Comparison of ENCODE assay signal across 20 mouse cellular contexts in genomic region chr19:26678543-26678942, GRCm38 (mm10).
A peak's percentile ranks its signal among the peaks of the same experiment; 100 is the strongest.
DNase-seq lines count a peak whose midpoint lies in the region; ATAC-seq and TF ChIP-seq lines count a peak whose summit lies in the region.
"Had no signal": no experiment of that assay in that cellular context is flagged by ENCODE, and none has a peak within 500 bp of the region (broad histone marks: within the 10 kb centered on the region; RNA-seq: fewer than 3 reads in every experiment).

No protein-coding gene starts in this region.

- peaks cover 25% of the 10 kb centered on the region for H3K4me1 ChIP-seq in hindbrain, embryonic 14.5 days (replicated peaks; ENCODE audit: control insufficient read depth, insufficient read depth, low read length)
- peaks cover 9% of the 10 kb centered on the region; the same call in 1 of the 2 replicates for H3K4me1 ChIP-seq in hindbrain, embryonic 10.5 days (replicated peaks)
- H3K4me1 ChIP-seq in midbrain, postnatal 0 days (ENCODE audit: insufficient read depth, low read length): no peaks in the 10 kb centered on the region; the same call in 1 of the 2 replicates
- peaks cover 9% of the 10 kb centered on the region; the same call in 1 of the 2 replicates for H3K4me1 ChIP-seq in midbrain, embryonic 16.5 days (ENCODE audit: control insufficient read depth, insufficient read depth, low read length)
- H3K4me1 ChIP-seq in neural tube, embryonic 14.5 days (ENCODE audit: control insufficient read depth, insufficient read depth, low read length): peaks cover 8% of the 10 kb centered on the region
- H3K4me1 ChIP-seq: liver, embryonic 15.5 days; megakaryocyte, embryonic 14.5 days had no signal

- peaks cover 10% of the 10 kb centered on the region; the same call in 1 of the 2 replicates for H3K36me3 ChIP-seq in hindbrain, embryonic 14.5 days (replicated peaks; ENCODE audit: control insufficient read depth, insufficient read depth)
- no peaks in the 10 kb centered on the region for H3K36me3 ChIP-seq in hindbrain, embryonic 10.5 days
- H3K36me3 ChIP-seq in midbrain, postnatal 0 days (ENCODE audit: insufficient read depth, low read length): 0 out of 2 replicates have a peak, but pooled peaks cover 5% of the 10 kb centered on the region
- peaks cover 9% of the 10 kb centered on the region for H3K36me3 ChIP-seq in midbrain, embryonic 16.5 days (ENCODE audit: control insufficient read depth, insufficient read depth, low read length)
- peaks cover 5% of the 10 kb centered on the region; the same call in 1 of the 2 replicates for H3K36me3 ChIP-seq in neural tube, embryonic 14.5 days (ENCODE audit: control insufficient read depth, insufficient read depth, low read length)
- H3K36me3 ChIP-seq: embryonic facial prominence, embryonic 10.5 days; liver, embryonic 15.5 days had no signal

- 0 out of 2 replicates have a peak overlapping the region, but pooled peaks have one; percentile 34 for H3K27ac ChIP-seq in hindbrain, embryonic 14.5 days
- no peak overlapping the region; the same call in 1 of the 2 replicates for H3K27ac ChIP-seq in hindbrain, embryonic 10.5 days
- H3K27ac ChIP-seq in midbrain, postnatal 0 days (ENCODE audit: low read depth, low read length): 0 out of 2 replicates have a peak overlapping the region, but pooled peaks have one; percentile 8
- no peak overlapping the region for H3K27ac ChIP-seq in midbrain, embryonic 16.5 days (ENCODE audit: low read length)
- H3K27ac ChIP-seq in neural tube, embryonic 14.5 days (ENCODE audit: low read depth, low read length): 0 out of 2 replicates have a peak overlapping the region, but pooled peaks have one; percentile 3
- H3K27ac ChIP-seq: embryonic facial prominence, embryonic 10.5 days; liver, embryonic 15.5 days had no signal

- peak; percentile 52; the same call in 1 of the 2 replicates for ATAC-seq in hindbrain, embryonic 14.5 days (ENCODE audit: low FRiP score)
- no peak for ATAC-seq in midbrain, postnatal 0 days (ENCODE audit: low FRiP score)
- ATAC-seq in midbrain, embryonic 16.5 days: no peak
- ATAC-seq in neural tube, embryonic 14.5 days (ENCODE audit: low read depth): peak; percentile 38; the same call in 1 of the 2 replicates
- ATAC-seq: intestine, embryonic 16.5 days had no signal

- no peak overlapping the region for H3K4me2 ChIP-seq in hindbrain, embryonic 14.5 days (replicated peaks)
- no peak overlapping the region for H3K4me2 ChIP-seq in midbrain, postnatal 0 days (ENCODE audit: low read depth, low read length, poor library complexity, severe bottlenecking)
- H3K4me2 ChIP-seq in midbrain, embryonic 16.5 days (ENCODE audit: low read length): no peak overlapping the region
- no peak overlapping the region for H3K4me2 ChIP-seq in neural tube, embryonic 14.5 days (ENCODE audit: low read depth, low read length)
- H3K4me2 ChIP-seq: liver, embryonic 15.5 days had no signal

- no peaks in the 10 kb centered on the region for H3K27me3 ChIP-seq in hindbrain, embryonic 14.5 days (ENCODE audit: control insufficient read depth, insufficient read depth, low read length)
- H3K27me3 ChIP-seq in hindbrain, embryonic 10.5 days (ENCODE audit: insufficient read depth, poor library complexity, severe bottlenecking): no peaks in the 10 kb centered on the region
- H3K27me3 ChIP-seq in midbrain, postnatal 0 days (ENCODE audit: insufficient read depth, low read length): no peaks in the 10 kb centered on the region
- no peaks in the 10 kb centered on the region for H3K27me3 ChIP-seq in midbrain, embryonic 16.5 days (ENCODE audit: control insufficient read depth, insufficient read depth, low read depth, low read length)
- H3K27me3 ChIP-seq in neural tube, embryonic 14.5 days (ENCODE audit: control insufficient read depth, insufficient read depth, low read length): no peaks in the 10 kb centered on the region
- H3K27me3 ChIP-seq: liver, embryonic 15.5 days; megakaryocyte, embryonic 14.5 days had no signal

- TF ChIP-seq CTCF in midbrain, postnatal 0 days (IDR thresholded peaks at IDR 0.05): no peak

- no peak overlapping the region for H3K4me3 ChIP-seq in hindbrain, embryonic 14.5 days (replicated peaks; ENCODE audit: low read length)
- no peak overlapping the region for H3K4me3 ChIP-seq in hindbrain, embryonic 10.5 days
- no peak overlapping the region for H3K4me3 ChIP-seq in midbrain, postnatal 0 days (ENCODE audit: low read depth, low read length)
- H3K4me3 ChIP-seq in midbrain, embryonic 16.5 days (ENCODE audit: low read depth, low read length): no peak overlapping the region
- no peak overlapping the region for H3K4me3 ChIP-seq in neural tube, embryonic 14.5 days (ENCODE audit: low read depth, low read length)
- H3K4me3 ChIP-seq: embryonic facial prominence, embryonic 10.5 days; erythroblast, embryonic 14.5 days; liver, embryonic 15.5 days; megakaryocyte, embryonic 14.5 days; myocyte had no signal

- DNase-seq in cerebellum, adult 9-11 months: peak; percentile 47
- DNase-seq in cerebellum, adult 9-10 months: no peak
- DNase-seq in hindbrain, embryonic 14.5 days (ENCODE audit: low spot score): no peak
- no peak for DNase-seq in hindbrain, embryonic 10.5 days (ENCODE audit: low spot score)
- DNase-seq in midbrain, postnatal 0 days (ENCODE audit: low spot score): peak; percentile 14
- DNase-seq in kidney, postnatal 10 days: no peak
- DNase-seq: adrenal gland, postnatal 14 days; gastrocnemius, postnatal 10 days; kidney, postnatal 25 days; layer of hippocampus, postnatal 36 days; lung, postnatal 10 days; thymus, adult 18-20 months had no signal

- 31% methylated on average over 8 of the region's 8 CpGs for WGBS in hindbrain, embryonic 14.5 days
- WGBS in hindbrain, embryonic 10.5 days: 47% methylated on average over 8 of the region's 8 CpGs
- 41% methylated on average over 8 of the region's 8 CpGs for WGBS in midbrain, postnatal 0 days
- 40% methylated on average over 8 of the region's 8 CpGs for WGBS in midbrain, embryonic 16.5 days
- WGBS in neural tube, embryonic 14.5 days: 18% methylated on average over 8 of the region's 8 CpGs

- no peaks in the 10 kb centered on the region for H3K9me3 ChIP-seq in hindbrain, embryonic 14.5 days (ENCODE audit: control insufficient read depth, low read length)
- H3K9me3 ChIP-seq in hindbrain, embryonic 10.5 days: no peaks in the 10 kb centered on the region
- no peaks in the 10 kb centered on the region for H3K9me3 ChIP-seq in midbrain, postnatal 0 days (ENCODE audit: low read length)
- no peaks in the 10 kb centered on the region for H3K9me3 ChIP-seq in midbrain, embryonic 16.5 days (replicated peaks; ENCODE audit: control insufficient read depth, low read length, poor library complexity, severe bottlenecking)
- no peaks in the 10 kb centered on the region for H3K9me3 ChIP-seq in neural tube, embryonic 14.5 days (ENCODE audit: control insufficient read depth, low read length)
- H3K9me3 ChIP-seq: embryonic facial prominence, embryonic 10.5 days; liver, embryonic 15.5 days; megakaryocyte, embryonic 14.5 days had no signal

- H3K9ac ChIP-seq in hindbrain, embryonic 14.5 days: no peak overlapping the region
- H3K9ac ChIP-seq in midbrain, postnatal 0 days (replicated peaks; ENCODE audit: low read length, poor library complexity, severe bottlenecking): no peak overlapping the region
- H3K9ac ChIP-seq in midbrain, embryonic 16.5 days (ENCODE audit: low read depth, low read length): no peak overlapping the region
- H3K9ac ChIP-seq in neural tube, embryonic 14.5 days (replicated peaks; ENCODE audit: low read depth, low read length): no peak overlapping the region
- H3K9ac ChIP-seq: liver, embryonic 15.5 days had no signal

Comparison
In these comparisons a context has a peak if more than half of its experiments do, and no peak if none do; other contexts are left out.
1. DNase-seq: peak in cerebellum, adult 9-11 months (single experiment) and midbrain, postnatal 0 days (single experiment); none in cerebellum, adult 9-10 months (single experiment), hindbrain, embryonic 14.5 days (single experiment), hindbrain, embryonic 10.5 days (single experiment) and kidney, postnatal 10 days (single experiment).
2. H3K27ac ChIP-seq: peak in hindbrain, embryonic 14.5 days (single experiment), midbrain, postnatal 0 days (single experiment) and neural tube, embryonic 14.5 days (single experiment); none in hindbrain, embryonic 10.5 days (single experiment) and midbrain, embryonic 16.5 days (single experiment).
3. ATAC-seq: peak in hindbrain, embryonic 14.5 days (single experiment) and neural tube, embryonic 14.5 days (single experiment); none in midbrain, postnatal 0 days (single experiment) and midbrain, embryonic 16.5 days (single experiment).